Mouse (Mus musculus) 416B (cell line): ENCODE measurements at regions not wholly inside any gene's neighbourhood (a gene's known extent, or its start where the extent isn't known, plus 50 kb on each side); places are given as distances from the start of the nearest gene placed in this dataset.

ENCODE experiments used
- DNase-seq: peaks from one replicate; pipeline ENCODE4 v3.0.0; 2011; ENCODE audit warnings: low read depth

DNA sequence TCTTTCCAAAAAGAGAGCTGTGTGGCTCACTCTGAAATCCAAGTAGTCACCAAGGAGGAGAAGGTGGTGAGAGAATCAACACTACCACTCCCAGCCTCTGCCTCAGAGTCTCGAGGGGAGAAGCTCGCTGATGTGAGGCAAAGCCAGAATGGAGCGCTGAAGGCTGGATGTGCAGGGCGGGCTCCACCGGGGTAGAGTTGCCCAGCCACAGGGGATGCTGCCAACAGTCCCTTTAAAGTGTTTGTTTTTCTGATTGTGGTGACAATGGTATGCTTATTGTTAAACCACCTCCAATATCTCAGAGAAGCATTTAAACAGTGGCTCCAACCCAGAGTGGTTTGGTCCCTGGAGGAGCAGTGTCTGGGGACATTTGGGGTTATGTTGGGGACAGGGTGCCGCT is 110.7 kb upstream of the Ptpn1 start:
- DNase-seq, result no peak

DNA sequence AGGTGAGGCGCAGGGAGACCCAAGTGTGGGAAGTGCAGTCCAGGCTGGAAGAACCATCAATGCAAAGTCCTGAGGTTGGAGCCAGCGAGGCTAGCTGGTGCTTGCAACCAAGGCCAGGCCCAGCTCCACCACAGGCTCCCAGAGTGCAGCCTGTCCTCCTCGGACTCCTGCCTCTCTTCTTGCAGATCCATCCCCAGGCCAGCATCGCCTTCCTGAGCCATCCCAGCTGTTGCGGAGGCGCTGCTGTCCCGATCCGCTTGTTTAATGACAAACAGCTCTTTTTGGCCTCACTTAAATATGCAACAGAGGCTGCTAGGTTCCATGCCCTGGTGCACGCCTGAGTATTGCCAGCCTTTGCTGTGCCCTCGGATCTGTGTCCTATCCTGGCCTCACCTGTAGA is 113.1 kb upstream of the Ptpn1 start:
- DNase-seq, result no peak

DNA sequence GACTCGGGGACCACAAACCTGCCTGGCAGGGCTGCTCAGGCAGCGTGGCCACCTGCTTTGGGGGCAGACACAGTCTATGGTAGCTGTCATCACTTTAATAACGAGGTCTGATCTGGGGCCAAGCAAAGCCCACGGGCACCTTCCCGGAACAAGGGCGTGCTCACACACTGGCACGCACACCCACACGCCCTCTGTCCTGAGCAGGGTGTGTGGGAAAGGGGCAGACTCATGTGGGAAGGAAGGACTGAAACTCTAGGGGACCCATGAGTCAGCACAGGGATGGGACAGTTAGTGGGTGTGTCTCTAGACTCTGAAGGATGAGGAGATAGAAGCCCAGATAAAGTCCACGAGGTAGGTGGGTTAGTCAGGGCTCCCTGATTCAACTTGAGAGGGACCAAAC is 114.8 kb upstream of the Ptpn1 start:
- DNase-seq, result no peak

DNA sequence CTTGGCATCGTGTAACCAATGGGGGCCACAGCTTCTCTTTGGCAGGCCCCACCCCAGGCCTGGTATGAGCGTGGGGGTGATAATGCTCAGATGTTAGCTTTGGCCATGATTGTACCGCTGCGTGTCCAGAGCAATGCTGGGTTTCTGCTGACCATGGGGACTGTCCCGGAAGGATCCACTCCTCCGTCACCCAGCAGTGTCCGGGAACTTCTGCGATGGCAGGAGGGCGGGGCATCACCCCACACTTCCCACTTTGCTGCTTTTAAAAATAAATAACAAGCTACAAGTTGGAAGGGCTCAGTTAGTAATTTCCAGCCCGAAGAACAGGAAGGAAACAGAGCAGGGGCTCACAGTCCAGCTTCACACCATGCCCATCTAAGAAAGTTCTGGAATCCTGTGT is 116.7 kb upstream of the Ptpn1 start:
- no peak for DNase-seq

DNA sequence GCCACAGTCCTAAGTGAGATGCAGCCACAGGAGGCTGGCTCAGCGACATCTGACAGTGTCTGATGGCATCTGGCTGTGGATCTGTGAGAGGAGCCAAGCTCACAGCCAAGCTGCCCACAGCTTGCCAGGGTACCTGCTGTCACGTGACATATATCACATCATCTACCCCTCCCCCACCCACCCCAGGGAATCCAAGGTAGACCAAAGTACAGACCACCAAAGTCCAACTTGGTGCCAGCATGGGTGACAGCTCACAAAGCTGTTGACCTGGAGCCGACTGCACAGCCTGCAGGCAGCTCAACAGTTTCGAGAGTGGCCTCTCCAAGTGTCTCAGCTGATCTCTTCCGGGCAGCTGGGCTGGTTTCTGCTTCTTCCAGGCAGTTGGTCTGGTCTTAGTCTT is 119.6 kb upstream of the Tmem189 start:
- no peak for DNase-seq

DNA sequence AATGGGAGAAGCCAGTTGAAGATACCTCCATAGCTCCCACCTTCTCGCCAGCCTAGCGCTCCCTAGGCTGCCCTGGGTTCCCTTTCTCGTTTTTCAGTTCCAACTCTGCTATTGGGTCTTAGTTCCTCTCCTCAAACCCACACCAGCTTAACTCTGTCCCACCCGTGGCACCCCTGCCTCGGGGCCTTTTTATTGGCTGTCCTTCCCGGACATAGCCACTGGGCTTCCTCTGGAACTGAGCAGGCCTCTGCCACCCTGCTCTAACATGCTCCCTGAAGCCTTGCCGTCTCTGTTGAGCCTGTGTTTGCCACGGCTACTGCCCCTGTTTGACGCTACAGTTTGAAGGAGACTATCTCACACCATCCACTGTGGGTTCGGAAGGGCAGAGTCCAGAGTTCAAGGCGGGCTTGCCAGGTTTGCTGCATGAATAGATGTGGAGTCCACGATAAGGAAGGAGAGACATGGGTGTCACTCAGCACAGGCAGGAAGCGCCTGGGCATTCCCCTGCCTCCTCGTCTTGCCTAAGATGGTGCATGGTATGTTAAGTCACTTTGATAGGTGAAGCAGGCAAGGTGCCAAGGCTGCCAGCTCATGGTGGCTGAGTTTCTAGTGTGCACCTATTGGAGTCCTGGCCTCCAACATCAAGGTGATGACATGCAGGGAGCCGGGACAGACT is 116.1 kb upstream of the Tmem189 start:
- no peak for DNase-seq

DNA sequence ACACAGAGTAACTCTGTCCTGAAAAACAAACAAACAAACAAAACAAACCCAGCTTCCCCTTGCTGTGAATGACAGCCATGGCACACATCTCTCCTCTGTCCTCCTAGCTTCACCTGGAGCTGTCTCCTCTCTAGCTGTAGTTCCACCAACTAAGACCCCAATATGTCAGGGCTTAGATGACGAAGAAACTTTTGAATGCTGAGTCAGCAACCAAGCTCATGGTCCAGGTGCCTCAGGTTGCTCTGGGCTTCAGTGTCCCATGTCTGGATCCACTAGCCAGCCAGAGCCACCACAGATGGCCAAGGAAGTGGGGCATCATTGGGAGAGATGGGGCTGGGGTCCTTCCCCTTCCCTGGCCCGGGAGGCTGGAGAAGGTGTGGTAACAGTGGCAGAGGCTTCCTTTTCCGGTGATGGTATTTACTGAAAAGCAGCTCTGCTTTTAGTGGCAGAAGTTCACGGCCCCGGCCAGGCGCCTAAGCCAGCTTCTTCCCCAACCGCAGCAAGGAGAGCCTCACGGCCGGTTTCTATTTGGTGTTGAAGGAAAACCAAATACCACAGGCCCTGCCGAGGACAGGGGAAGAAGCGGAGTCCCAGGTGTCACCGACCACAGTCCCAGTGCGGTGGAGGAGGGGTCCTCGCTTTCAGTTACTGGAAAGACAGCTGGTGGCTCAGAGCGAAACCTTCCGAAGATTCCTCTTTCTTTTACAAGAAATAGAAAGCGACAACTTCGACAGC is 115.0 kb upstream of the Tmem189 start:
- peak; percentile 77 for DNase-seq

DNA sequence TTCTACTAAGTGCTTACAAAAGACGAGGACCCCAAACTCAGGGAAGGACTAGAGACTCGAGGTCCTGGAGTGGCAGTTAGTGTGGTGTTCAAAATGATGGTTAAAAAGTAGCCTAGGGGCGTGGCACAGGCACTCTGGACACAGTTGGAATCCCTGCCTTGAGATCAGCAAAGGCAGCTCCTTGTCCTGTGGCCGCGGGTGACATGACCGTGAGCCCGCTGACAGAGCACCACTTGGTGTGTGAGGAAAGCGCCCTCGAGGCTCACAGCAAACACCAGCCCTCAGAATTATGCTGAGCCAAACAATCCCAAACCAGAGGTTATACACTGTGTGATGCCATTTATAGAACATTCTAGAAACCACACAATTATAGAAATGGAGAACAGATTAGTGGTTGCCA is 112.9 kb upstream of the Tmem189 start:
- DNase-seq, result no peak

DNA sequence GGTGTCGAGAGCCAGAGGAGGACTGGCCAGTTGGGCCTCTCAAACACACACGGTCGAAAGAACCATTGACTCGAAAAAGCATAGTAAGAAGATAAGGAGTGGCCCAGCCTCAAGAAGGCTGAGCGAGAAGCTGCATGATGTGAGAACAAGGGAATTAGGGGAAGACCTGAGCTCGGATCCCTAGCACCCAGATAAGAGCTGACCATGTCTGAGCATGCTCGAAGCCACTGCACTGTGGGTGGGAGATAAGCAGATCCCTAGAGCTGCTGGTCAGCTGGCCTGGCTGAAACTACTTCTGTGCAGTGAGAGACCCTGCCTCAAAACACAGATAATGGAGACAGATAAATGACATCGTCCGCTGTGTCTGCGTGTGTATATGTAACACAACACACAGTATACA is 111.8 kb upstream of the Tmem189 start:
- no peak for DNase-seq

DNA sequence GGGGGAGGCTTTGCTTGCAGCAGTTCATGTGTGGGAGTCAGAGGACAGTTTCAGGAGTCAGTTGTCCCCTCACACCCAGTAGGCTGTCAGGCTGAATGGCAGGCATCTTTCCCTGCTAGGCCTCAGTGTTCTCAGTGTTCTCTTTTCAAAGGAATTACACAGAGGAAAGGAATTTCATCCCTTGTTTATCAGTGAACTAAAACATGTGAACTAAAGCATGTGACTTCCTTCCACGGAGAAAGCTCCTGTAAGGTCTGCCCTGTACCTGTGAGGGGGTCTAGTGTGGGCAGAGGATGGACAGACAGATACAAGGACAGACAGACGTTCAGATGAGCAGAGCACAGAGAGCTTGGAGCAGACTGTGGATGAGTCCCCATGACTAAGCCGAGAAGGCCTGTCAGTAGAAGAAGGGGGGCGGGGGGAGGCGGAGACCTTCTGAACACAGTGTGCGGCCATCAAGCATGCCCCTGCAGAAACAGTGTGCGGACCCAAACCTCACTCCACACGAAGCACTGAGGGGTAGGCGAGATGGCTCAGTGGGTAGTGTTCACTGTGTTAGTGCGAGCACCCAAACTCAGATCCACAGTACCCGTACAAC is 111.1 kb upstream of the Tmem189 start:
- DNase-seq, result no peak

DNA sequence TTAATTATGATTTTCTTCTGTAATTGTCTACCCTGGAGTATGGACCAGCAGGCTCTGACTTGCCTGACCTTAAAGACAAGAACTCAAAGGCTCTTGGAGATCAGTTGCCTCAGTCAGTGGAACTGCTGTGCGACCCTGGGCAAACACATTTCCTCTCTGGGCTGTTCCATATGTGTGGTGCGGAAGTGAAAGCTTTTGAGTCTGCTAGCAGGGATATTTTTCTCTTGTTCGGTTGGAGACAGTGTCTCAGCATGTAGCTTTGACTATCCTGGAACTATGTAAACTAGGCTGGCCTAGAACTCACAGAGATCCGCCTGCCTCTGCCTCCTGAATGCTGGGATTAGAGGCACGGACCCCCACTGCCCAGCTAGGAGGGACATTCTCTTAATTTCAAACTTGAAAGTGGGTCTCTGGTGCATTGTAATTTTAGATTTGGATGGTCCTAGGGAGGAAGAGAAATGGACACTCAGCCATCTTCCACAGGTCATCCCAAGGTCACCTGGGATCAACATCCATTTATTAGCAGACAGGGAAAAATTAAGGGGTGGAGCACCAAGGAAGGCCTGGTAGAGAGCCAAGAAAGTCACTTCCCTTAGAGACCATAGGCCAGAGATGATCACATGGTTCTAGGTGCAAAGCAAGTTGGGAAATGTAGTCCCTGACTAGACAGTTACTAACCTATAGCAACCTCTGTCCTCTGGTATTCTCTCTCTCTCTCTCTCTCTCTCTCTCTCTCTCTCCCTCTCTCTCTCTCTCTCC is 110.2 kb upstream of the Tmem189 start:
- peak; percentile 53 for DNase-seq

DNA sequence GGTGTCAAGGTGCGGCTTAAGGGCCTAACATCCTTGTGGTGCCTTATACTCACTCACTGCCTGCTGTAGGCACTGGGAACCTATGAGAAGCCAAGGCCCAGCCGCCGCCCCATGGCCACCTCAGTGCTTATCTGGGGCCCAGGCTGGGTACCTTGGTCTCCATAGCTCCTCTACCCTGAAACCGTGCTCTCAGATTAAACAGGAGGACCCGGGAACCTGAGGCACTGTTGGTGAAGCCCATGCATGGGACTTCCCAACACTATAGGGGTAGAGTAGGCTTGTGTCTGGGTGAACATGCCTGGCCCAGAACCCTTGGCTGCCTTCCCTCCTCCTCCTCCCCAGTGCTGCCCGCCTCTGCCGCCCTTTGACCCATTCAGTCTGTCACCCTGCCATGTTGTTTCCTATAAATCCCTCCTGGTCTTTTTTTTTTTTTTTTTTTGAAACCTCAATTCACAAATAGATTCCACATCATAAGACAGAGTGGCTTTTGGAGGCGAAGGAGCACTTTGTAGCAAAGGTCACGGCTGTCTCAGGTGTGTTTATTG is 109.4 kb upstream of the Tmem189 start:
- DNase-seq, result no peak

DNA sequence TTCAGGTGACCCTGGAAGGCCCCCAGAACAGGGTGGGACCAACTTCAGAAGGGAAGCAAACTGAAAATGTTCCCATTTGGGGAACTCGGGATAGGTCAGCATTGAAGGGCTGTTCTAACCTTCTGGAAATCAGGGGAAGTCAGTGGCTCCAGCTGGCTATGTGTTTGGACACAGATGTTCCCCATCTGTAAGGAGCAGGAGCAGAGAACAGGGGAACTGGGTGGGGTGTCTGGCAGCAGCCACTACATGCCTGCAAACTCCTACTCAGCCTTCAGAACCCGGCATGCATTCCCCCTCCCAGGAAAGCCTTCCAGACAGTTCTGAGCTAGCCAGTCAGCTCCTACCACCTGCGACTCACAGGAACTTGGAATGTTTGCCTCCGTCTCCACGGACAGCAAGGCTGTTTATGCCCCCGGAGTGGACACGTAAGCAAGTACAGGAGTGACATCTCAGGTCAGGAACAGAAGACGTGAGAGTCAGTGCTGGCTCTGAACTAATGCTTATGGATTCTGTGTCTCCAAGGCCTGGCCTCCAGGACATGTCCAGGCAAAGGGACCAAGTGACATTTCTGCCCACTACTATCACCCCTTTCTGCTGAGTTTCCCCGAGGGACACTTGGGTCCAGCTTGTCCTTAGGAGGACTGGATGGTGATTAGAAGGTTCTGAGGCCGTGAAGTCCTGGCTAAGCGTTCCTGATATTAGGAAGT is 108.6 kb upstream of the Tmem189 start:
- no peak for DNase-seq

DNA sequence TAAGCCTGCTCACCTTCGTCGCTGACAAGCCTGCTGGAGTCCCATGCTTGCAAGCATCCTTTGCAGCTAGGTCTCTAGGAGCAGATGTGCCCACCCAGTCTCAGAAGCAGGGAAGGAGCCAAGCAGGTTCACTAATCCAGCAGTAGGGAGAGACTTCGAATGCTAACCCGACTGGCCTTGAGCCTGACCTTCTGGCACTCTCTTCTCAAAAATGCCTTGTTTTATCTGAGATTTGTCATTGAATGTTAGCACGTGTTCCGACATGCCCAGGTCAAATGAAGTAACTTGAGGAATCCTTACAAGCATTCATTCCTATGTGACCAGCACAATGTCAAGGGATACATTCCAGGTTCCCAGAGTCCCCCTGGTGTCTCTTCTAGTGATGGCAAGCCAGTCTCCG is 105.9 kb upstream of the Tmem189 start:
- DNase-seq, result no peak

DNA sequence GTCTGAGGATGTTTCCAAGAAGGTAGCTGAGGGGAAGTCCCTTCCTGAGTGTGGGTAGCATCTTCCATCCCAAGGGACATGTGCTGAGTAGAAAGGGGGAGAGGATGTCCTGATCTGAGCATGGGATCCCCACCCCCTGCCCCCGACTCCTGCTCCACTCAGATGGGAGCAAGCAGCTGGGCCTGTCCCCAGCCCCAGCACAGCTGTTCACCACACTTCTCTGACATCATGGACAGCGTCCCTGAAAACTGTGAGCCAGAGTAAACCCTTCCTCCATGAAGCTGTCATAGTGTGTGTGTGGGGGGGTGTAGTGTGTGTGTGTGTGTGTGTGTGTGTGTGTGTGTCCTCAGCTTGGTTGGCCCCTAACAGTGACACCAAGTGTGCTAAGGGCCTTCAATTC is 104.3 kb upstream of the Tmem189 start:
- DNase-seq, result no peak

DNA sequence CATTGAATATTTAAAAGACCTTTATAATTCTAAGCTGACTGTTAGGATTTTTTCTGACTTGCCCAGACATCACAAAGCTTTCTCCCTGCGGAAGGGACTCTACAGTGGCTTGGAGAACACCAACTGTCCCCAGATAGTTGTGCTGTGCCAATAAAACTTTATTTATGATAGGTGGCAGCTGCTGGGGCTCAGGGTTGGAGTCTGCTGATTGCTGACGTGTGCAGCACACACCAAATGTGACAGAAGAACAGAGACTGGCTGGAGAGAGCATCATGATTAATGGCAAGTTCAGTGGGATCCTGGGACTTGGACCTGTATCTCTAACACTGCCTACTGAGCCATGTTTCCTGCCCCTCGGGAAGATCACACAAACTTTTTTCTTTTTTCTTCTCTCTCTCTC is 103.1 kb upstream of the Tmem189 start:
- DNase-seq, result no peak

DNA sequence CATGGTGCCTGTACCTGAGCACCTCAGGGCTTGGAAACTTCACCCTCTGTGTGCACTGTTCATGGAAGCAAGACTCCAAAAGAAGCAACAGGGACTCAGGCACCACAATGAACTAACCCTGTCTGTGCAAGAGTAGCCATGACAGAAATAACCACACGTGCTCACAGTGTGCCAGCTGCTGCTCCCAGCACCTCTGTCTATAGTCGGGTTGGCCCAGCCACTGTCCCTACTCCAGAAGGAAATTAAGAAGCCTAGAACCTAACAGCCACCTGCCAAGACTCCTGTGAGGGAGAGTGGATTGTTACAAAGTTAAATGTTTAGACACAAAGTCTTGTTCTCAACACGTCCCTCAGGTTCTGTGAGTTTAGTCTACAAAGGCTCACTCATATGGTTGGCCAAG is 102.7 kb upstream of the Tmem189 start:
- DNase-seq, result no peak

DNA sequence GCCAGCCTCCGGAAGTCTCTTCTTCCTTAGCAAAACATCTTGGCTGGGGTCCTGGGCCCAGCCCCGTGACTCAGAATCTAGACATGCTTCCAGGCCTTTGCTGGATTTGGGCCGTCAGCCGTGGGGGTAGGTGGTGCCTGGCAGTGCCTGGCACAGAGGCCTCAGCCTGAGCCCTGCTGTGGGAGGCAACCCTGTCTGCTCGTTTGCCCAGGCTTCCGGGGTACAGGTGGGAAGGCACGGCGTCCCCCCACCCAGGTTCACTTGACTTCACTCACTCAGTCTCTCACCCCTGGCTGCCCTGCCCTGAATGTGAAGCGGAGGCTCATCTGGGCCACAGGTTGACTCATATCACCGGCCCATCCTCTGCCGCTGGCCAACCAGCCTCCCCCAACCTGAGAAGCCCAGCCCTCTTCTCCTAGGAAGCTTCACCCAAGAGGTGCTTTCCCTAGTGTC is 99.9 kb upstream of the Tmem189 start:
- DNase-seq, result no peak

DNA sequence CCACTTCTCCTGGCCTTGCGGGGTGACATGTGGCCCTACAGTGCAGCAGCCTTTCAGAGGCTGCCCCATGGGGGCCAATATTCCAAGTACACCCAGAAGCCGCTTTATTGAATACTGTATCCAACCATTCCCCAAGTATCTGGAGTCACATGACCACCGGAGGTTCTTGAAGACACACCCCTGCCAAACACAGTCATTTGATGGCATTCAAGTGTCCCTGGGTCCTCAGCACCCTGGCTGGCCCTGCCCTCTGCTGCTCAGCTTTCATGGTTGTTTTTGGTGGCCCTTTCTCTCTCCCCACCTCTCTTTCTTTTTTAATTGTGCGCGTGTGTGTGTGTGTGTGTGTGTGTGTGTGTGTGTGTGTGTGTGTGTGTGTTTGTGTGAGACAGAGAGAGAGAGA is 97.3 kb upstream of the Tmem189 start:
- no peak for DNase-seq

DNA sequence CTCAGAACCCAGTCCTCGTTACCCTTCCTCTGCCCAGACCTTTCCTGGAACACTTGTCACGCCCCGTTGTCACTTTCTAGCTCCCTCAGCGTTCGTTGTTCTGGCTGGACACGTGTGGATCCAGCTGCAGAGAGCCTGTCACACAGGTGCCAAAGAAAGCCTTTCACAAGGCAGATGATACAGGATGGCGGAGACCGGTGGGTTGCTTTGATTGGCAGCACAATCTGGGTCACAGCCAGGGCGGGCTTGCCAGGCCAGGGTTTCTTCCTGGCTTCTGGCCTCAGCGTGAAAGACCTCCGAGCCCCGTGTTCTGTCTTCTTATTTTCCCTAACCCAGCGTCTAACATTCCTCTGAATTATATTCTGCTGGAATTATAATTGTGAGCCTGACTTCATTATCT is 94.7 kb upstream of the Tmem189 start:
- DNase-seq, result no peak

DNA sequence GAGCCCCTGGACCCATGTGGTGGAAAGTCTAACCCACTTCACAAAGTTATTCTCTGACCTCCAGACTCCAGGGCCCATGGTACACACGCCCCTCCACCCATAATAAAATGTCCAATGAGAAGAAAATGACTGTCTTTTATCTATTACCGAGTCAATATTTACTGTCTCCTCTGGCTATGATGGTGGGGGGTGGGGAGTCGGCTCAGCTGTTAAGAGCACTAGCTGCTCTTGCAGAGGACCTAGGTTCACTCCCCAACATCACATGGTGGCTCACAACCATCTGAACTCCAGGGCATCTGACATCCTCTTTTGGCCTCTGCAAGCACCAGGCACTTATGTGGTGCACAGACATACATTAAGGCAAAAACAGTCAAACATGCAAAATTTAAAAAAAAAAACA is 93.8 kb upstream of the Tmem189 start:
- no peak for DNase-seq
